Mouse (Mus musculus) kidney, embryonic 15.5 days (tissue): Measurements from ENCODE around the gene Cpm. TPM values are rescaled to one million over a fixed set of nuclear protein-coding genes. Genes with fewer than 3 reads are reported as not detected.

ENCODE experiments used
- ATAC-seq: fragments of 200-750 bp; cut with Nextera tagmentation; replicated peaks from 2 replicates; pipeline ENCODE4 v1.8.0; 2017; ENCODE audit warnings: moderate TSS enrichment; ENCODE audit not compliant: low FRiP score
- H3K27ac ChIP-seq: fragments of 300-500 bp; sonication (generic); 2 replicates; pipeline ENCODE4 v1.5.1; 2015; ENCODE audit warnings: mild to moderate bottlenecking, inconsistent platforms
- H3K27me3 ChIP-seq: fragments of 300-500 bp; sonication (generic); 2 replicates; pipeline ENCODE4 v1.6.1; 2015; ENCODE audit warnings: inconsistent platforms
- H3K36me3 ChIP-seq: fragments of 300-500 bp; sonication (generic); 2 replicates; pipeline ENCODE4 v1.6.1; 2015; ENCODE audit warnings: inconsistent platforms
- H3K4me1 ChIP-seq: fragments of 300-500 bp; sonication (generic); 2 replicates; pipeline ENCODE4 v1.6.1; 2015; ENCODE audit warnings: inconsistent platforms
- H3K4me2 ChIP-seq: fragments of 300-500 bp; sonication (generic); 2 replicates; pipeline ENCODE4 v1.6.1; 2015; ENCODE audit warnings: moderate library complexity, mild to moderate bottlenecking, inconsistent platforms
- H3K4me3 ChIP-seq: fragments of 300-500 bp; sonication (generic); replicated peaks from 2 replicates; pipeline ENCODE4 v1.5.1; 2015; ENCODE audit warnings: mild to moderate bottlenecking, inconsistent platforms
- H3K9ac ChIP-seq: fragments of 300-500 bp; sonication (generic); 2 replicates; pipeline ENCODE4 v1.6.1; 2015; ENCODE audit warnings: mild to moderate bottlenecking, inconsistent platforms
- H3K9me3 ChIP-seq: fragments of 300-500 bp; sonication (generic); replicated peaks from 2 replicates; pipeline ENCODE4 v1.6.1; 2016; ENCODE audit warnings: inconsistent platforms
- WGBS: fragments of 180-500 bp; shearing (Covaris S2); methylation state at CpG from one replicate; pipeline ENCODE4 v1.1.7; 2015; ENCODE audit warnings: mixed read lengths; 5-methylcytosine and 5-hydroxymethylcytosine counted together
- polyA plus RNA-seq: library from polyadenylated mRNA; unstranded; fragments of >200 nt; fragmentation: Nextera tagmentation; extraction: Ambion mirVana; gene quantifications from 2 replicates; pipeline ENCODE4 v1.2.1, GENCODE M21; 2015

Gene Cpm
- polyA plus RNA-seq, 1 experiment from 2014 or later: 31.5 TPM

GRCm38 (mm10) chr10:117603834-117604623, 25.3 kb upstream of the Cpm start:
- H3K27me3 ChIP-seq: no peaks in the 10 kb centered on the region
- no peak overlapping the region for H3K4me2 ChIP-seq
- ATAC-seq: no peak
- H3K27ac ChIP-seq: no peak overlapping the region
- no peaks in the 10 kb centered on the region for H3K4me1 ChIP-seq
- 75% methylated on average over 14 of the region's 14 CpGs for WGBS
- H3K36me3 ChIP-seq: no peaks in the 10 kb centered on the region
- H3K4me3 ChIP-seq: no peak overlapping the region
- no peaks in the 10 kb centered on the region for H3K9me3 ChIP-seq
- no peak overlapping the region for H3K9ac ChIP-seq

GRCm38 (mm10) chr10:117604624-117605282, 24.5 kb upstream of the Cpm start:
- WGBS: 88% methylated on average over 8 of the region's 8 CpGs
- H3K4me3 ChIP-seq: no peak overlapping the region
- no peak for ATAC-seq

GRCm38 (mm10) chr10:117605283-117606243, 23.7 kb upstream of the Cpm start:
- 83% methylated on average over 15 of the region's 15 CpGs for WGBS
- H3K27me3 ChIP-seq: no peaks in the 10 kb centered on the region
- H3K9me3 ChIP-seq: no peaks in the 10 kb centered on the region
- H3K4me3 ChIP-seq: no peak overlapping the region
- no peak overlapping the region for H3K9ac ChIP-seq
- no peak for ATAC-seq
- no peaks in the 10 kb centered on the region for H3K4me1 ChIP-seq
- no peak overlapping the region for H3K4me2 ChIP-seq
- H3K27ac ChIP-seq: no peak overlapping the region
- H3K36me3 ChIP-seq: no peaks in the 10 kb centered on the region

More at GRCm38 (mm10) chr10:117604624-117605282, 24.5 kb upstream of the Cpm start:
- Histone ChIP-seq H3K9me3 (no peaks in the 10 kb centered on the region), H3K36me3 (no peaks in the 10 kb centered on the region), H3K9ac (no peak overlapping the region), H3K27ac (no peak overlapping the region), H3K4me2 (no peak overlapping the region), H3K27me3 (no peaks in the 10 kb centered on the region), H3K4me1 (no peaks in the 10 kb centered on the region)

GRCm38 (mm10) chr10:117606423-117606822, 22.9 kb upstream of the Cpm start:
- Histone ChIP-seq H3K4me3 (no peak overlapping the region), H3K9me3 (no peaks in the 10 kb centered on the region), H3K27me3 (no peaks in the 10 kb centered on the region), H3K4me1 (no peaks in the 10 kb centered on the region), H3K4me2 (no peak overlapping the region), H3K27ac (no peak overlapping the region), H3K9ac (no peak overlapping the region), H3K36me3 (no peaks in the 10 kb centered on the region)
- ATAC-seq: no peak
- WGBS: 77% methylated on average over 5 of the region's 5 CpGs

- WGBS: 91% methylated on average over 20 of the region's 20 CpGs
- no peak for ATAC-seq
- Histone ChIP-seq H3K27me3 (no peaks in the 10 kb centered on the region), H3K4me2 (no peak overlapping the region), H3K9ac (no peak overlapping the region), H3K36me3 (no peaks in the 10 kb centered on the region), H3K9me3 (no peaks in the 10 kb centered on the region), H3K4me3 (no peak overlapping the region), H3K27ac (no peak overlapping the region), H3K4me1 (no peaks in the 10 kb centered on the region)
These were observed 22.1 kb upstream of the Cpm start for GRCm38 (mm10) chr10:117607051-117607803.

- Histone ChIP-seq H3K27me3 (no peaks in the 10 kb centered on the region), H3K4me3 (no peak overlapping the region), H3K27ac (no peak overlapping the region), H3K4me1 (no peaks in the 10 kb centered on the region), H3K9me3 (no peaks in the 10 kb centered on the region), H3K36me3 (no peaks in the 10 kb centered on the region), H3K9ac (no peak overlapping the region), H3K4me2 (no peak overlapping the region)
- WGBS: 92% methylated on average over 10 of the region's 10 CpGs
- ATAC-seq: no peak
These were observed 21.5 kb upstream of the Cpm start for GRCm38 (mm10) chr10:117607804-117608279.

- Histone ChIP-seq H3K27ac (no peak overlapping the region), H3K27me3 (no peaks in the 10 kb centered on the region), H3K4me1 (no peaks in the 10 kb centered on the region), H3K9ac (no peak overlapping the region), H3K4me2 (no peak overlapping the region), H3K9me3 (no peaks in the 10 kb centered on the region), H3K4me3 (no peak overlapping the region), H3K36me3 (no peaks in the 10 kb centered on the region)
- no peak for ATAC-seq
- 91% methylated on average over 7 of the region's 7 CpGs for WGBS
These were observed 20.8 kb upstream of the Cpm start for GRCm38 (mm10) chr10:117608487-117608886.

- H3K27me3 ChIP-seq: no peaks in the 10 kb centered on the region
- WGBS: 86% methylated on average over 7 of the region's 7 CpGs
- H3K9me3 ChIP-seq: no peaks in the 10 kb centered on the region
- no peak overlapping the region for H3K27ac ChIP-seq
- no peak overlapping the region for H3K4me3 ChIP-seq
- H3K4me2 ChIP-seq: no peak overlapping the region
- H3K9ac ChIP-seq: no peak overlapping the region
- ATAC-seq: no peak
- H3K36me3 ChIP-seq: no peaks in the 10 kb centered on the region
- no peaks in the 10 kb centered on the region for H3K4me1 ChIP-seq
These were observed 20.1 kb upstream of the Cpm start for GRCm38 (mm10) chr10:117608988-117609809.

- Histone ChIP-seq H3K27me3 (no peaks in the 10 kb centered on the region), H3K36me3 (no peaks in the 10 kb centered on the region), H3K4me2 (no peak overlapping the region), H3K9ac (no peak overlapping the region), H3K27ac (no peak overlapping the region), H3K9me3 (no peaks in the 10 kb centered on the region), H3K4me3 (no peak overlapping the region), H3K4me1 (no peaks in the 10 kb centered on the region)
- WGBS: 84% methylated on average over 6 of the region's 6 CpGs
- no peak for ATAC-seq
These were observed 19.6 kb upstream of the Cpm start for GRCm38 (mm10) chr10:117609810-117610090.

GRCm38 (mm10) chr10:117610160-117610764, 19.0 kb upstream of the Cpm start:
- no peak overlapping the region for H3K27ac ChIP-seq
- no peaks in the 10 kb centered on the region for H3K9me3 ChIP-seq
- H3K4me3 ChIP-seq: no peak overlapping the region
- ATAC-seq: no peak
- H3K27me3 ChIP-seq: no peaks in the 10 kb centered on the region
- H3K4me2 ChIP-seq: no peak overlapping the region
- 91% methylated on average over 5 of the region's 5 CpGs for WGBS
- no peaks in the 10 kb centered on the region for H3K4me1 ChIP-seq
- H3K36me3 ChIP-seq: no peaks in the 10 kb centered on the region
- H3K9ac ChIP-seq: no peak overlapping the region
